Mouse (Mus musculus) embryonic facial prominence, embryonic 12.5 days (tissue): ENCODE results near the gene Brf1. TPM values are rescaled to one million over a fixed set of nuclear protein-coding genes. Genes with fewer than 3 reads are reported as not detected.

Source experiments
- ATAC-seq: fragments of 200-750 bp; cut with Nextera tagmentation; 2 replicates; pipeline ENCODE4 v1.8.0; 2017; ENCODE audit not compliant: insufficient number of reproducible peaks, insufficient read depth, low FRiP score, low TSS enrichment
- H3K27ac ChIP-seq: fragments of 300-500 bp; sonication (generic); 2 replicates; pipeline ENCODE4 v1.5.1; 2016; ENCODE audit warnings: mild to moderate bottlenecking
- H3K27me3 ChIP-seq: fragments of 300-500 bp; sonication (generic); 2 replicates; pipeline ENCODE4 v1.6.1; 2016; ENCODE audit warnings: mild to moderate bottlenecking, moderate library complexity
- H3K36me3 ChIP-seq: fragments of 300-500 bp; sonication (generic); 2 replicates; pipeline ENCODE4 v1.6.1; 2016; ENCODE audit warnings: mild to moderate bottlenecking
- H3K4me1 ChIP-seq: fragments of 300-500 bp; sonication (generic); 2 replicates; pipeline ENCODE4 v1.6.1; 2016
- H3K4me2 ChIP-seq: fragments of 300-500 bp; sonication (generic); replicated peaks from 2 replicates; pipeline ENCODE4 v1.6.1; 2016; ENCODE audit warnings: mild to moderate bottlenecking, moderate library complexity
- H3K4me3 ChIP-seq: fragments of 300-500 bp; sonication (generic); 2 replicates; pipeline ENCODE4 v1.5.1; 2016; ENCODE audit warnings: mild to moderate bottlenecking
- H3K9ac ChIP-seq: fragments of 300-500 bp; sonication (generic); 2 replicates; pipeline ENCODE4 v1.6.1; 2016; ENCODE audit warnings: mild to moderate bottlenecking, moderate library complexity
- H3K9me3 ChIP-seq: fragments of 300-500 bp; sonication (generic); 2 replicates; pipeline ENCODE4 v1.6.1; 2016; ENCODE audit warnings: mild to moderate bottlenecking, moderate library complexity
- WGBS: fragments of 180-500 bp; shearing (Covaris S2); methylation state at CpG from one replicate; pipeline ENCODE4 v1.1.7; 2016; 5-methylcytosine and 5-hydroxymethylcytosine counted together
- polyA plus RNA-seq: library from polyadenylated mRNA; unstranded; fragments of >200 nt; fragmentation: Nextera tagmentation; extraction: Ambion mirVana; gene quantifications from 2 replicates; pipeline ENCODE4 v1.2.1, GENCODE M21; 2016

The Brf1 gene
- polyA plus RNA-seq, 1 experiment from 2014 or later = 81.9 TPM

DNA sequence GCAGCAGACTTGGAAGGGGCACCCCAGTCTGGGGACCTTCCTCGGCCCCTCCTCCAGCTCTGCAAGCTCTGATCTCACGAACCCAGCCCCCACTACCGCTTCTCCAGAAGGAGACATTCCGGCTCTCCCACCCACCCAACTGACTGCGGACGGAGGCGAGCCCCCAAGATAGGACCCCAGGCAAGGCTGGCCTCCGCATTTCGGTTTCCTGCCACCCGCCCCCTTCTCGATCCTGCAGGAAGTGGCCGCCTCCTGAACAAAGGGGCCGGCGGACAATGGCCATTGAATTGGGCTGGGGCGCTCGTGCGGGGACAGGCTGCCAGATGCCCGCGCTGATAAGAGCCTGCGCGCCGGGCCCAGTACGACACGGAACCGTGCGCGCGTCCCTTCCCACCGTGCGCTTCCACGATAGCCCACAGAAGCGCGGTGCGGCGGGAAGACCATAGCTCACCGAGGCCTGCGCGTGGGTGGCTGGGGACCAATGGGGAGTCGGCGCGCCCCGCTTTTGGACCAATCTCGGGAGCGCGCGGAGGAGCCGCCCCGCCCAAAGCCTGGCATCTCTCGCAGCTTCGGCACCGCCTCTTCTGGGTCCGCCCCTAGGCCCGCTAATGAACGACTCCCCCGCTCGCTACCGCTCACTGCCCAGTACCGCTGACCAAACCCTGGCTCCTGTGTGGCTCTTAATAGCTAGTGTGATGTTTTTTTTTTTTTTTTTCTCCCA lies 50.3 kb downstream of the Brf1 start:
- Histone ChIP-seq H3K4me2 (peak overlapping the region; percentile 91), H3K4me1 (peaks cover 16% of the 10 kb centered on the region), H3K9me3 (no peaks in the 10 kb centered on the region), H3K36me3 (no peaks in the 10 kb centered on the region), H3K4me3 (peak overlapping the region; percentile 62), H3K9ac (peak overlapping the region; percentile 72), H3K27me3 (no peaks in the 10 kb centered on the region), H3K27ac (peak overlapping the region; percentile 79)
- WGBS = under 1% methylated on average over 58 of the region's 58 CpGs
- ATAC-seq = peak; percentile 68

DNA sequence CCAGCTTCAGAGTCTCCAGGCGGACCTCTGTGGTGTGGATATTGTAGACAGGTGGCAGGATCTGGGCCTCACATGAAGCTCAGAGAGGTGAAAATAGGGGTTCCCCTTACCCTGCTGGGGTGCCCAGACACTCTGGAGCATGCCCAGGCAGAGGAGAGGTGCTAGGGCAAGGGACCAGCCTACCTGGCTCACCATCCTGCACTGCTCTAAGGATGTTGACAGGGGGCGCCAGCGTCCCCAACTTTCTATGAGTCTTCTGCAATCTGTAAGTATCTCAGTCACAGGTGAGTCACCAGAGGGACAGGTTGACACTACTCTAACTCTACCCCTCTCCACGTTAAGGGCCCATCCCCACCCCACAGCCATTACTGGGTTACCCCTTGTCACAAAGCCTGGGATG lies 53.2 kb downstream of the Brf1 start:
- peaks cover 17% of the 10 kb centered on the region for H3K4me1 ChIP-seq
- peak overlapping the region; percentile 20; the same call in 1 of the 2 replicates for H3K27ac ChIP-seq
- no peaks in the 10 kb centered on the region for H3K27me3 ChIP-seq
- no peak for ATAC-seq
- no peaks in the 10 kb centered on the region for H3K36me3 ChIP-seq
- no peak overlapping the region for H3K4me2 ChIP-seq
- no peak overlapping the region for H3K4me3 ChIP-seq
- no peaks in the 10 kb centered on the region for H3K9me3 ChIP-seq
- WGBS = 28% methylated on average over 4 of the region's 4 CpGs
- no peak overlapping the region for H3K9ac ChIP-seq

DNA sequence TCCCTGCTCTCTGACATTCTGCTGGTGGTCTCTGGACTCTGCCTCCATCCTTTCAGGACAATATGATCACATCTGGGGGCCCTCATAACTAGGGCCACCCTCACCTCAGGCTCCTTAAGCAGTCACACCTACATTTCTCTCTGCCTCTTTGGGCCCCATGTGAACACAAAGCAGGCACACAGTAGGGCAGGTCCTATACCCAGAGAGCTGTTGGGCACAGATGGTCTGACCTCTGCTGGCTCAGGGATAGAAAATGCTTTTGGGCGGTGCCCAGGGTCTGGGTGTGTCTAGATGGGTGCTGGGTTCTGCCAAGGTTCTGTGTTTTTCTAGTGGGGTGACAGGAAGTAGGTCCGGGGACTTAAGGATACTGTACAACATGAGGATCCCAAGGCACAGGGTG lies 56.8 kb downstream of the Brf1 start:
- Histone ChIP-seq H3K4me2 (no peak overlapping the region), H3K9me3 (no peaks in the 10 kb centered on the region), H3K36me3 (no peaks in the 10 kb centered on the region), H3K9ac (no peak overlapping the region), H3K27me3 (no peaks in the 10 kb centered on the region), H3K4me1 (peaks cover 23% of the 10 kb centered on the region), H3K27ac (no peak overlapping the region), H3K4me3 (no peak overlapping the region)
- no peak for ATAC-seq
- WGBS = 87% methylated on average over 2 of the region's 2 CpGs

DNA sequence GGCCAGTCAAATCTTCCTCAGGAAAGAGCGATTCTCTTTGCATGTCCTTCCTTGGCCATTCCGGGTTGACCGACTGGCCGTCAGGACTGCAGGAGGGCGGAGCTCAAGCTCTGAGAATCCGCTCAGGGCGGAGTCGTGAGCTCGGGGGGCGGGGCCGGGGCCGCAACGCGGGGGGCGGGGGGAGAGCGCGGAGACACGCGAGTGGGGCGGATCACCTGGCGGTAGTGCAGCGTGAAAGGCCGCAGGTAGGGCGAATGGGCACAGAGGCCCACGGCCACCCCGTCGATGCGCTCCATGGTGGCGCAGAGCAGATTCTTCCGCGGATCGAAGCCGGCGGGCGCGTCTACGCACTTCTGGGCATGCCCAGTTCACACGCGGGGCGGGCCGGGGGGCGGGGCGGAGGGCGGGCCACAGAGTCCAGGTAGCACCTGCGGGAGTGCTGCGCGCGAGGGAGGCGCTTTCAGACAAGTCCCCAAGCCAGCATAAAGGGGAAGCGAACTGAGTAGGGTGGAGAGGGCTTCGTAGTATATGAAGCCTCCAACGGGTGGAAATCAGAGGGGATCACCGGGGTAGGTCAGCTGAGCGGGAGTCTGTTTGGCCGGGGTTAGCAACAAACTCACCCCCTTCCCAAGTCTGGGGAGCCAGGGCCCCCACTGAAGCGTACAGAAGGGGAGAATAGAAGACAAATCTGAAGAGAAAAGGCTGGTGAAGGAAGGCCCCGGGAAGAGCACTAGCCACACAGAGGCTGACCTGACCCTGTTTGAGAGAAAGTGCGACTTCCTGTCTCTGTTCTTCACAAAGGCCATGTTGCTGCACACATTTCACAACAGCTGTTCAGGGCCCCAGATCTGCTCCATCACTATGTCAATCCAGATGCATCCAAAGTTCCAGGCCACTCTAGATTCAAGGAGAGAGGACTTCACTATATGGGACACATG lies 58.5 kb downstream of the Brf1 start, which contains the start of gene Nudt14:
Gene Nudt14, minus strand, starts transcription at position 349 of the 938 bp plus-strand sequence.
- H3K4me2 ChIP-seq = peak within 1 kb of the TSS; percentile 71
- H3K36me3 ChIP-seq = no peaks in the 10 kb centered on the region
- H3K4me1 ChIP-seq = peaks cover 35% of the 10 kb centered on the region
- no peaks in the 10 kb centered on the region for H3K9me3 ChIP-seq
- H3K27ac ChIP-seq = peak within 1 kb of the TSS; percentile 76; the same call in 1 of the 2 replicates
- peak within 1 kb of the TSS; percentile 75 for H3K9ac ChIP-seq
- 3% methylated on average over 48 of the region's 58 CpGs for whole genome bisulfite sequencing
- peak within 1 kb of the TSS; percentile 74 for H3K4me3 ChIP-seq
- peak; percentile 57 for ATAC-seq
- H3K27me3 ChIP-seq = no peaks in the 10 kb centered on the region

DNA sequence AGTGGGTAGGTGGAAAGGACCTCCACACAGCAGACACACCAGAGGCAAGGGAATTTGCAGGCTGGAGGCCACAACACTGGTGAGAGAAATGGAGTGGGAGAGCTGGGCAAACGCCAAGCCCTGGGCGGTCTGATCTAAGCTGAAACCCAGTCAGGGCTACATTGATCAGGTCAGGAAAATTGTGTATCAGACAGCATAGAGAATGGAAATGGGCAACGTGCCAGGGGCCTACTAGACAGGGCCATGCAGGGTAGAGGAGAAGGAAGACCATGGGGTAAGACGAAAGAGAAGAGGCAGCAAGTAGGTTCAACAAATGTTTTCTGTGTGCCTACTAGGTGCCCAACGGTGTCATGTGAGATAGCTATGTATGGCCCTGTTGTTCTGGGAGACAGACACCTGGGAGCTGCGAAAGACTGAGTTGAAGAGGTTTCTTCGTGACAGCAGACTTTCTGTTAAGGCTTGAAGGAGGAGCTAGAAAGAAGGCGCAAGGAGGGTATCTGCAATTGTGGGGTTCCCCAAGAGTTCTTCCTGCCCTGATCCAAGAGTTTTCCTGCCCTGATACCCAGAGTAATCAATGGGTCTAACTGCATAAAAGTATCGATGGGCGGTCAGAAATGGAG lies 59.2 kb downstream of the Brf1 start:
- H3K4me1 ChIP-seq = peaks cover 35% of the 10 kb centered on the region
- peak overlapping the region; percentile 71 for H3K4me2 ChIP-seq
- H3K27ac ChIP-seq = no peak overlapping the region
- H3K9me3 ChIP-seq = no peaks in the 10 kb centered on the region
- WGBS = 47% methylated on average over 10 of the region's 10 CpGs
- ATAC-seq = no peak
- no peaks in the 10 kb centered on the region for H3K27me3 ChIP-seq
- peak overlapping the region; percentile 74 for H3K4me3 ChIP-seq
- peak overlapping the region; percentile 75 for H3K9ac ChIP-seq
- no peaks in the 10 kb centered on the region for H3K36me3 ChIP-seq

DNA sequence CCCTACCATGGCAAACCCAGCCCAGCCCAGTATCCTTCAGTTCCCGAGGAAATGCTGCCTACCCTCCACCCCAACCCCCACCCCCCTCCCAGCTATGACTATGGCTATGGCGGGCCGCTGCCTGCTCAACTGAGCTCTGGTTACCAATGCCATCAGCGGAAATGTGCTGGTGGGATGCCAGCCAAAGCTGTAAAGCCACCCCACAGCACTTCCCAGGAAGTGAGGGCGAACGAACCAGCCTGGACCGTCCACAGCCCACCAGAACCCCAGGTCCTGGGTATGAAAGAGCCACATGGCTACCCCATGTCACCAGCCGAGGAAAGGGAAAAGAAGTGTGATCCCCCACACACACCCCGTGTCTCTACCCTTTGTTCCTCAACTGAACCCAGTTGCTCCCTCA lies 59.8 kb downstream of the Brf1 start:
- H3K27me3 ChIP-seq = no peaks in the 10 kb centered on the region
- no peak overlapping the region for H3K4me3 ChIP-seq
- H3K4me1 ChIP-seq = peaks cover 35% of the 10 kb centered on the region
- H3K9me3 ChIP-seq = no peaks in the 10 kb centered on the region
- 79% methylated on average over 9 of the region's 9 CpGs for WGBS
- H3K9ac ChIP-seq = no peak overlapping the region
- no peaks in the 10 kb centered on the region for H3K36me3 ChIP-seq
- no peak for ATAC-seq
- H3K27ac ChIP-seq = no peak overlapping the region
- no peak overlapping the region; the same call in 1 of the 2 replicates for H3K4me2 ChIP-seq

DNA sequence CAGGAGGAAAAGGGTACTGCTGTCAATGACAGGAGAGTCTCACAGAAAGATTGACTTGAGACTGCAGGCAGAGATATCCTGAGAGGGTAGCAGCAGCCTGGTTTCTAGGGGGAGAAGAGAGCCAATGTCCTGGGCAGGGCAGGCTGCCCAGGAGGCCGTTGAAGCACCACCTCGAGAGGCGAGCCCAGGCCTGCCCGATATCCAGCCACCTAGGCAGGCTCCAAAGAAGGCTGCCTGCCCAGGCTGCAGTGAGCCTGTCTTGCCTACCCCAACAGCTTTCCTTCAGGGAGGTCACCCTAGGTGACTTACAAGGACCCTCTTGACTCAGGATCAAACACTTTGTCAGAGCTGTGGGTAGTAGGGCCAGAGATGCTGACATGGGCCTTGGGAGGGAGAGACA lies 60.3 kb downstream of the Brf1 start:
- Histone ChIP-seq H3K4me1 (peaks cover 35% of the 10 kb centered on the region), H3K4me2 (no peak overlapping the region), H3K27ac (no peak overlapping the region), H3K9ac (no peak overlapping the region), H3K4me3 (no peak overlapping the region), H3K36me3 (no peaks in the 10 kb centered on the region), H3K9me3 (no peaks in the 10 kb centered on the region), H3K27me3 (no peaks in the 10 kb centered on the region)
- 78% methylated on average over 4 of the region's 4 CpGs for WGBS
- no peak for ATAC-seq

DNA sequence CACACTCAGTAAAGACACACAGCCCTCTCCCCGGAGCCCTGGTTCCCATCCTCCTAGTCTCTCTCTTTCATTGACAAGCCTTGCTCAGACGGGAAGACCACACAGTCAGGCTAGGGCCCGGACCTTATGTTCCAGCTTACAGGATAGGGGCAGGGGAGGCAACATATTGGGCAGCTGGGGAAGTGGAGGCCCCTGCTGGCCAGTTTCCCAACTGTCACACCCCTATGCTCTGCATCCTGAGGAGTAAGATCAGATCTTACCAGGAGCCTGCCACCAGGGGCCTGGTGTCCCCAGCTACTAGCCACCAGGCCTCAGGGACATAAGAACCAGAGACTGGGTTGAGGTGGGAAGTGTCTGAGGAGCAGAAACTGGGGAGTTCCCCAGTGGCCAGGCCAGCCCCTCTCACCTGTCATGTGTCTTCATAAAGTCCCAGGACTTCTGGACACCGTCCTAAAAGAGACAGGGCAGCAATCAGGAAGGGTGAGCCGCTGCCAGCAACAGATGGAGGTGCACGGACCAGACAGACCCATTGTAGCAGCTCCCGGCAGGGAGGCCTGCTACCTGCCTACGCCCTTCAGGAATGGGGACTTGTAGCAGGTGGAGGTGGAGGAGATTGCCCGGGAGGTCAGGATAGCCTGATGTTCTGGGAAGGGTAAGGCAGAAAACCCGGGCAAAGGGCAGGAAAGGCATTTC lies 61.5 kb downstream of the Brf1 start:
- Histone ChIP-seq H3K4me2 (no peak overlapping the region), H3K36me3 (no peaks in the 10 kb centered on the region), H3K9ac (0 out of 2 replicates have a peak overlapping the region, but pooled peaks have one; percentile 5), H3K9me3 (no peaks in the 10 kb centered on the region), H3K4me1 (peaks cover 35% of the 10 kb centered on the region), H3K27ac (no peak overlapping the region), H3K27me3 (no peaks in the 10 kb centered on the region), H3K4me3 (no peak overlapping the region)
- WGBS = 56% methylated on average over 10 of the region's 10 CpGs
- ATAC-seq = no peak

DNA sequence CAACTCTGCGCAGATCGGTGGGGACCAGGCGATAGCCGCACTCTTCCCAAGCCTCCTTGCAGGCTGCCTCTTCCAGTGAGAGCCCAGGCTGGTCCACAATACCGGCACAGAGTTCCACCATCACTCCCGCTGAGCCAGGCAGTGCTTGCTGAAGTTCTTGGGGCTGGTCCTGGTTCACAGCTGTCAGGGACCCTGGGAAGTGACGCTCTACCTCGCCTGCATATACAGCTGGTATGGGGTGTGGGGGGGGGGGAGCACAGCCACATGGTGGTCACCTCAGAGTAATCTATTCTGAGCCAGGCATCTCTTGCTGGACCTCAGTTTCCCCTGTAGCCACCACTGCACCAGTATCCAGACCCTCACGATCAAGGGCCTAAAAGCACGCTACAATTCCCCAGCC lies 62.1 kb downstream of the Brf1 start:
- no peak overlapping the region for H3K4me3 ChIP-seq
- no peak for ATAC-seq
- H3K27me3 ChIP-seq = no peaks in the 10 kb centered on the region
- H3K36me3 ChIP-seq = no peaks in the 10 kb centered on the region
- 81% methylated on average over 10 of the region's 10 CpGs for WGBS
- no peak overlapping the region for H3K9ac ChIP-seq
- peaks cover 35% of the 10 kb centered on the region for H3K4me1 ChIP-seq
- H3K4me2 ChIP-seq = no peak overlapping the region
- H3K27ac ChIP-seq = 0 out of 2 replicates have a peak overlapping the region, but pooled peaks have one; percentile 25
- H3K9me3 ChIP-seq = no peaks in the 10 kb centered on the region

DNA sequence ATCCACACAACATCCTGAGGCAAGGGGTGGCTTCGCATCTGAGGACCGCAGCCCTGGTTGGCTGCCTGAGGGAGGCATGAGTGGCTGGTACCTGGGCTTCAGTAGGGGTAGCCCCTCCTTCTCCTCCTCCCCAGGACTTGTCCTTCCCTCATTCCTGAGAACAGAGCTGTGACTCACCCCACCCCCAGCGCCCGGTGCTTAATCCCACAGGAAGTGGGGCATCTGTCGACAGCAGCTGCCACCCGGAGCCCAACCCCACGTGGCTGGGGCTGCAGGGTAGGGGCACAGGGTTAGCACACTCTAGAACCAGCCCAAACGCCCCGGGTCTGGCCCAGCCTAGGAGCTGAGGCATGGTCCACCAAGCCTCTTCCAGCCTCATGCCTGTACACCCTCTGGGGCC lies 62.6 kb downstream of the Brf1 start:
- Histone ChIP-seq H3K4me1 (peaks cover 35% of the 10 kb centered on the region), H3K9ac (no peak overlapping the region), H3K27me3 (no peaks in the 10 kb centered on the region), H3K4me3 (no peak overlapping the region), H3K4me2 (no peak overlapping the region), H3K36me3 (no peaks in the 10 kb centered on the region), H3K9me3 (no peaks in the 10 kb centered on the region), H3K27ac (no peak overlapping the region)
- no peak for ATAC-seq
- WGBS = 23% methylated on average over 9 of the region's 9 CpGs

DNA sequence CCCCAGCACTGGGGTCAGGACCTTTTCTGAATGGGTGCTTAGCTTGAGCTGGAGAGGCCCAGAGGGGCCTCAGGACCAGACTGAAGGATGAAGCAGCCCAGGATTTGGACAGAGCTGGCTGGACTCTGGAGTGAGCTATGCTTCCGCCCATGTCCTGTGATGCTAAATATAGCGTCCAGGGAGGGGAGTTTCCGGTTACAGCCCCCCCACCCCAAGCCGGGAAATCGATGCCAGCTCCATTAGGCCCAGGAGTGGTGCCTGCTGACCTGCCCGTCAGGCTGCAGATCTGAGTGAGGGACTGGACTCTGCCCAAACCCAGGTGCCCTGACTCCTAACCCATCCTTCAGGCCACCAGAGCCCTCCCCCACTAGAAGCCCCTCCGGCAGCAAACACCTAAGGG lies 67.9 kb downstream of the Brf1 start:
- no peak overlapping the region for H3K9ac ChIP-seq

More for the DNA sequence above, 67.9 kb downstream of the Brf1 start:
- Histone ChIP-seq H3K27me3 (peaks cover 44% of the 10 kb centered on the region), H3K9me3 (no peaks in the 10 kb centered on the region), H3K4me3 (no peak overlapping the region), H3K36me3 (no peaks in the 10 kb centered on the region), H3K4me2 (no peak overlapping the region), H3K4me1 (peaks cover 28% of the 10 kb centered on the region; the same call in 1 of the 2 replicates), H3K27ac (no peak overlapping the region)
- 30% methylated on average over 7 of the region's 7 CpGs for WGBS
- no peak for ATAC-seq
